Mouse (Mus musculus) MEL (cell line): ENCODE measurements around the gene Sept8. TPM values are rescaled to one million over a fixed set of nuclear protein-coding genes. Genes with fewer than 3 reads are reported as not detected.
A peak's percentile ranks its signal among the peaks of the same experiment; 100 is the strongest.

ENCODE experiments used
- DNase-seq: peaks from one replicate; pipeline ENCODE4 v3.0.0; 2011; ENCODE audit warnings: low read depth, low spot score
- H3K27ac ChIP-seq: 2 replicates; pipeline ENCODE4 v1.5.1; 2012; ENCODE audit warnings: low read depth, mild to moderate bottlenecking, control low read depth, low read length, moderate library complexity; ENCODE audit not compliant: control insufficient read depth
- H3K27me3 ChIP-seq, 2 experiments: fragments of 150-350 bp in 1 of 2; sonication (generic) in 1 of 2; 2 replicates each; pipeline ENCODE4 v1.6.1; 2012; ENCODE audit warnings: low read length in 2 of 2, mild to moderate bottlenecking in 2 of 2, improper control_type of control experiment in 1 of 2, moderate library complexity in 1 of 2; ENCODE audit not compliant: insufficient read depth in 2 of 2, control insufficient read depth in 1 of 2
- H3K36me3 ChIP-seq, 2 experiments: 2 replicates each; pipeline ENCODE4 v1.6.1; 2012 to 2014; ENCODE audit warnings: low read length in 2 of 2, improper control_type of control experiment in 1 of 2, inconsistent platforms in 1 of 2, mild to moderate bottlenecking in 1 of 2; ENCODE audit not compliant: insufficient read depth in 2 of 2, control insufficient read depth in 1 of 2
- H3K4me1 ChIP-seq, 2 experiments: fragments of 150-350 bp in 1 of 2; sonication (generic) in 1 of 2; 2 replicates each; pipeline ENCODE4 v1.6.1; 2012; ENCODE audit warnings: low read length in 2 of 2, improper control_type of control experiment in 1 of 2, mild to moderate bottlenecking in 1 of 2; ENCODE audit not compliant: insufficient read depth in 2 of 2, control insufficient read depth in 1 of 2
- H3K4me3 ChIP-seq, 2 experiments: fragments of 150-350 bp in 1 of 2; sonication (generic) in 1 of 2; 2 replicates each; pipeline ENCODE4 v1.5.1; 2012; ENCODE audit warnings: low read depth in 2 of 2, low read length in 2 of 2, mild to moderate bottlenecking in 2 of 2, moderate library complexity in 2 of 2, control low read depth in 1 of 2, improper control_type of control experiment in 1 of 2; ENCODE audit not compliant: control insufficient read depth in 1 of 2, insufficient read depth in 1 of 2
- H3K79me2 ChIP-seq: 2 replicates; pipeline ENCODE4 v1.6.1; 2012; ENCODE audit warnings: mild to moderate bottlenecking, low read length, moderate library complexity; ENCODE audit not compliant: control insufficient read depth, poor library complexity, insufficient read depth
- H3K9ac ChIP-seq: 2 replicates; pipeline ENCODE4 v1.6.1; 2012; ENCODE audit warnings: low read depth, mild to moderate bottlenecking, control low read depth, low read length, moderate library complexity; ENCODE audit not compliant: control insufficient read depth, poor library complexity, severe bottlenecking
- H3K9me3 ChIP-seq: fragments of 150-350 bp; sonication (generic); replicated peaks from 2 replicates; pipeline ENCODE4 v1.6.1; 2012; ENCODE audit warnings: mild to moderate bottlenecking, low read length, improper control_type of control experiment, moderate library complexity; ENCODE audit not compliant: insufficient read depth
- CTCF ChIP-seq, 3 experiments: IDR thresholded peaks in 2 of 3; conservative IDR thresholded peaks in 1 of 3; 2 replicates each; pipeline ENCODE4 v1.5.1; 2011 to 2012; ENCODE audit warnings: low read length in 3 of 3, low read depth in 2 of 3, mild to moderate bottlenecking in 2 of 3, improper control_type of control experiment in 1 of 3, inconsistent platforms in 1 of 3, mixed read lengths in 1 of 3, moderate library complexity in 1 of 3; ENCODE audit not compliant: control insufficient read depth in 1 of 3, insufficient read depth in 1 of 3, poor library complexity in 1 of 3, severe bottlenecking in 1 of 3
- ETS1 ChIP-seq: IDR thresholded peaks from 2 replicates; pipeline ENCODE4 v1.6.1; 2012; ENCODE audit warnings: low read depth, mild to moderate bottlenecking, inconsistent platforms, low read length, improper control_type of control experiment, moderate library complexity
- KAT2A ChIP-seq: conservative IDR thresholded peaks from 2 replicates; pipeline ENCODE4 v1.6.1; 2012; ENCODE audit warnings: low read depth, low read length, improper control_type of control experiment, inconsistent platforms
- MAZ ChIP-seq: IDR thresholded peaks from 2 replicates; pipeline ENCODE4 v1.6.1; 2012; ENCODE audit warnings: low read depth, mild to moderate bottlenecking, inconsistent platforms, low read length, improper control_type of control experiment
- MXI1 ChIP-seq: IDR thresholded peaks from 2 replicates; pipeline ENCODE4 v1.6.1; 2011; ENCODE audit warnings: mild to moderate bottlenecking, low read depth, low read length, improper control_type of control experiment
- NRF1 ChIP-seq: IDR thresholded peaks from 2 replicates; pipeline ENCODE4 v1.6.1; 2014; ENCODE audit warnings: low read depth, mild to moderate bottlenecking, inconsistent platforms, low read length, improper control_type of control experiment, moderate library complexity; ENCODE audit not compliant: poor library complexity, insufficient read depth, severe bottlenecking
- POLR2A ChIP-seq, 2 experiments: IDR thresholded peaks; 2 replicates each; pipeline ENCODE4 v1.6.1; 2011 to 2012; ENCODE audit warnings: low read length in 2 of 2, mild to moderate bottlenecking in 2 of 2, control low read depth in 1 of 2, improper control_type of control experiment in 1 of 2, low read depth in 1 of 2, moderate library complexity in 1 of 2; ENCODE audit not compliant: control insufficient read depth in 1 of 2, insufficient read depth in 1 of 2, poor library complexity in 1 of 2
- POLR2AphosphoS2 ChIP-seq: IDR thresholded peaks from 2 replicates; pipeline ENCODE4 v1.6.1; 2011; ENCODE audit warnings: low read length, improper control_type of control experiment
- POLR2AphosphoS5 ChIP-seq: IDR thresholded peaks from 2 replicates; pipeline ENCODE4 v1.6.1; 2012; ENCODE audit warnings: low read depth, borderline replicate concordance, mild to moderate bottlenecking, inconsistent platforms, low read length, moderate library complexity, mixed read lengths
- RAD21 ChIP-seq: IDR thresholded peaks from 2 replicates; pipeline ENCODE4 v1.6.1; 2011; ENCODE audit warnings: mild to moderate bottlenecking, low read depth, low read length, improper control_type of control experiment
- SIN3A ChIP-seq: IDR thresholded peaks from 2 replicates; pipeline ENCODE4 v1.6.1; 2012; ENCODE audit warnings: low read length, improper control_type of control experiment, inconsistent platforms
- TAL1 ChIP-seq: IDR thresholded peaks from 2 replicates; pipeline ENCODE4 v1.6.1; 2012; ENCODE audit warnings: mild to moderate bottlenecking, inconsistent platforms, low read length, moderate library complexity, mixed read lengths
- TBP ChIP-seq: IDR thresholded peaks from 2 replicates; pipeline ENCODE4 v1.8.0; 2011; ENCODE audit warnings: low read depth, low read length, improper control_type of control experiment
- USF2 ChIP-seq, 2 experiments: IDR thresholded peaks; 2 replicates each; pipeline ENCODE4 v1.6.1; 2011 to 2012; ENCODE audit warnings: improper control_type of control experiment in 2 of 2, low read length in 2 of 2, borderline replicate concordance in 1 of 2, inconsistent platforms in 1 of 2, low read depth in 1 of 2, mild to moderate bottlenecking in 1 of 2; ENCODE audit not compliant: insufficient read depth in 1 of 2
- ZNF384 ChIP-seq: IDR thresholded peaks from 2 replicates; pipeline ENCODE4 v1.6.1; 2012; ENCODE audit warnings: low read depth, mild to moderate bottlenecking, inconsistent platforms, low read length, improper control_type of control experiment
- polyA plus RNA-seq, 2 experiments: library from polyadenylated mRNA; stranded (reverse) in 1 of 2; unstranded in 1 of 2; fragments of >175 nt in 1 of 2; fragments of >200 nt in 1 of 2; gene quantifications; 2 replicates each; pipeline versions ENCODE4 v1.2.1 to v1.2.4; 2012; ENCODE audit warnings: low replicate concordance in 2 of 2, low read depth in 1 of 2; ENCODE audit not compliant: insufficient read length in 2 of 2, insufficient read depth in 1 of 2, missing spikeins in 1 of 2
- total RNA-seq: library from RNA; depleted of rRNA; stranded (reverse); fragments of 300-350 nt; gene quantifications from 2 replicates; pipeline ENCODE4 v1.2.3, GENCODE M21; 2012

Gene Sept8
- total and polyA plus RNA-seq, 3 experiments, result 196 to 294 (median 278) TPM

DNA sequence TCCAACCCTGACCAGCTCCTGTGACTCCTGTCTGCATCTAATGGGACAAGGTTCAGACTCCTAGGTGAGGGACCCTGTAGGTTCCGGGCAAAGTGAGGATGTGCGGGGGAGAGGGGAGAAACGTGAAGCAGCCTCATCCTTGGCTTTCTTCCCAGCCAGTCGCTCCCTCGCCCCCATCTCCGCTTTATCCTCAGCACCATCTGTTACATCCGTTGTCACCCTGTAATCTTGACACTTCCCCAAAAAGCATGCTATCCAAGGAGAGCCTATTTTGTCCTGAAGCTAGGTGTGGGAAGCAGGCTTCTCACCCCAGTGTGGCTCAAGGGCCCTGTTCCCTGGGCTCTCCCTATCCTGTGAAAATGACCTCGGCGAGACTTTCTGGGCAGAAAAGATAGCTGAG is 3.9 kb downstream of the Sept8 start (continued):
- TF ChIP-seq NRF1 (0 out of 2 replicates have a peak, but pooled peaks have one; percentile 22), ETS1 (peak; percentile 94), RAD21 (no peak), USF2 (IDR thresholded peaks at IDR 0.05; ENCODE audit: borderline replicate concordance in 1 of 2, insufficient read depth in 1 of 2, low read depth in 1 of 2, low read length in 2 of 2) (no peak), MXI1 (peak; percentile 74), POLR2AphosphoS2 (peak; percentile 65; the same call in 1 of the 2 replicates), TAL1 (peak; percentile 96)

DNA sequence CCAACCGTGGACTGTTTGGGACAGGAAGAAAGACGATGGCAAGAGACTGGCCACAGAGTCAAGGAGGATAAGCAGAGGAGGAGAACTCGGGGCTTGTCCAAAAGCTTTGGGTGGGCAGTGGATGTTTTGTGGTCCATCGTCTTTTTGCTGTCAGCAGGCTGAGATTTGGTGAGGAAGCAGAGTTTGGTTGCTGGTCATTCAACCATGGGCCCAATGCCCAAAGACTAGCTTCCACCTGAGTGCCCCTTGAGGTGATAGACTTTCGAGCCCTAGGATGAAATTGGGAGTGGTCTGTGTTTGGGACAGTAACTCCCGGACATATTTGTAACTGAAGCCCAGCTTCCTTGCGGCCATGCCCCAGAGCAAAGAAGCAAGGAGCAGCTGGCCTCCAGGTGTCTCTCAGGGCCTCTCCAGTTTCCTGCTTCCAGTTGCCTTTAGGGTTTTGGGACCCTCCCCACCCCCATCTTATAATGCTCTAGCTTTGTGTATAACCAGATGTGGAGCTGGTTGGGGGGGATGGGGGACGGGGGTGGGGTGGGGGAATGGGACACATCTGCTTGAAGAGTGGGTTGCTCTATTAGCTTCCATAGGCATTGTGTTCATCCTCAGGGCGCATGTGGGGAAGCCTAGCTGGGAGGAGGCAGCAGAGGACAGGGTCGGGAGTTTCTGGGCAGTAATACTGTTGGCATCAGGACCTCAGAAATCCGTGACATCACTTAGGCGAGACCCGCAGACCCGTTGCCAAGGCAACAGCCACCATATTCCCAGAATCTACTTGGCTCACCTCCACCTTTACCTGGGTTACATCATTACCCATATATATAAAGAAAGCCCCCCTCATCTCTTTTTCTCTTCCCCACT is 4.7 kb downstream of the Sept8 start:
- H3K4me1 ChIP-seq, result peaks cover 31 to 63% of the 10 kb centered on the region in 2 experiments

DNA sequence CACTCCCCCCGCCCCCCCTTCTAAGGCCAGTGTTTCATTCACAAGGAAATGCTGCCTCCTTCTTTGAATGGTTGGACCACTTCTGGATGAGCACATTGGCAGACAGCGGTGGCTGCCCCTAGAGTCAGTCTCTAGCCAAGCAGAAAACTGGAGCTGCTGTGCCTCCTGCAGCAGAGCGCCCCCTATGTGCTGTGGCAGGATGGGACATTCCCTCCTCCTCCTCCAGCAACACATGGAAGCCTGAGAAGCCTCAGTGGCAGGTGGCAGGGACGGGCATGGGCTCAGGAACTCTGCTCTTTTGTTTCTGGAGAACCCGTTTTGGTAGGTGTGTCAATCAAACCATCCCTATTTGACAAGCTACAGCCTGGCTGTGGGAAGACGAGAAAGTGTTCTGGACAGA is 5.8 kb downstream of the Sept8 start:
- no peak for TF ChIP-seq POLR2AphosphoS5
- TF ChIP-seq ZNF384, result no peak
- peak; percentile 67 to 84 (median 68) for TF ChIP-seq CTCF (IDR thresholded peaks at IDR 0.05 in 2 of 3, conservative IDR thresholded peaks at IDR 0.05 in 1 of 3; ENCODE audit: control insufficient read depth in 1 of 3, insufficient read depth in 1 of 3, low read depth in 2 of 3, low read length in 3 of 3, poor library complexity in 1 of 3, severe bottlenecking in 1 of 3)
- TF ChIP-seq, all 39 proteins: peak for 1
- peak; percentile 67 for DNase-seq
- peaks cover 12 to 58% of the 10 kb centered on the region in 2 experiments for H3K36me3 ChIP-seq

More for the DNA sequence above, 4.7 kb downstream of the Sept8 start:
- peaks cover 8 to 57% of the 10 kb centered on the region in 2 experiments for H3K36me3 ChIP-seq
- H3K79me2 ChIP-seq, result peaks cover 93% of the 10 kb centered on the region
- no peak overlapping the region for H3K4me3 ChIP-seq
- H3K27ac ChIP-seq, result peak overlapping the region; percentile 73
- no peaks in the 10 kb centered on the region for H3K9me3 ChIP-seq
- H3K27me3 ChIP-seq, result no peaks in the 10 kb centered on the region
- TF ChIP-seq ETS1 (no peak), TBP (no peak), POLR2A (IDR thresholded peaks at IDR 0.05; ENCODE audit: control insufficient read depth in 1 of 2, insufficient read depth in 1 of 2, low read depth in 1 of 2, low read length in 2 of 2, poor library complexity in 1 of 2) (no peak), SIN3A (no peak), KAT2A (no peak), POLR2AphosphoS5 (no peak), MXI1 (no peak), MAZ (no peak), CTCF (IDR thresholded peaks at IDR 0.05 in 2 of 3, conservative IDR thresholded peaks at IDR 0.05 in 1 of 3; ENCODE audit: control insufficient read depth in 1 of 3, insufficient read depth in 1 of 3, low read depth in 2 of 3, low read length in 3 of 3, poor library complexity in 1 of 3, severe bottlenecking in 1 of 3) (no peak)
- DNase-seq, result peak; percentile 16
- peak overlapping the region; percentile 30 for H3K9ac ChIP-seq

More for the DNA sequence above, 5.8 kb downstream of the Sept8 start:
- H3K4me1 ChIP-seq, result peaks cover 32 to 66% of the 10 kb centered on the region in 2 experiments
- 0 out of 2 replicates have a peak overlapping the region, but pooled peaks have one; percentile 4 for H3K27ac ChIP-seq
- no peaks in the 10 kb centered on the region for H3K9me3 ChIP-seq
- no peaks in the 10 kb centered on the region for H3K27me3 ChIP-seq
- H3K4me3 ChIP-seq, result no peak overlapping the region
- no peak overlapping the region for H3K9ac ChIP-seq
- peaks cover 96% of the 10 kb centered on the region for H3K79me2 ChIP-seq
